Mouse (Mus musculus): ENCODE data around the gene Muc3. TPM values are rescaled to one million over a fixed set of nuclear protein-coding genes. Genes with fewer than 3 reads are reported as not detected.
"Not testable (repeated sequence)": the region's sequence is repeated elsewhere in the genome, so short reads cannot be mapped to it uniquely, and the experiment has no call there.

The Muc3 gene
- total and polyA plus RNA-seq, 3 experiments = not detected

DNA sequence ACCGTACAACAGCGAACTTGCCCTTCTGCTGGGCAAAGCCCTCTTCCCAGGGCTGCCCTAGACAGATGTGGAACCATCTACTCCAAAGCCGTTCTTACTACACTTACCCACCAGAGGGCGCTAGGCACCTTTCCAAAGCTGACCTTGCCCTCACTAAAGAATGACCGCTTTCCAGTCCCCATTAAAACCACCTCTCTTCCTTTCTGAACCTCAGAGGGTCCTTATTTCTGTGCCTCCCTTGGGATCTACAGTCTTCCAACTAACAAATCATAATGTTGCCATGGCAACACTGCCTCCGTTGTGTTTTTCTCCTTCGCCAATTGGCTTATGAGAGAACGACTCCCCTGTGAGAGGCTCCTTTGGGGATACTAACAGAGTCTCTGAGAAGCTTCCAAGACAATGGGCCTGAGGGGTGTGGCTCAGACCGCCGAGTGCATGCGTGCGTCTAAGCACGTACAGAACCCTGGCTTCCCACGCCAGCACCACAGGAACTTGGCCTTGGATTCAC, 26.4 kb downstream of the Muc3 start:
- peak; percentile 77 for DNase-seq

DNA sequence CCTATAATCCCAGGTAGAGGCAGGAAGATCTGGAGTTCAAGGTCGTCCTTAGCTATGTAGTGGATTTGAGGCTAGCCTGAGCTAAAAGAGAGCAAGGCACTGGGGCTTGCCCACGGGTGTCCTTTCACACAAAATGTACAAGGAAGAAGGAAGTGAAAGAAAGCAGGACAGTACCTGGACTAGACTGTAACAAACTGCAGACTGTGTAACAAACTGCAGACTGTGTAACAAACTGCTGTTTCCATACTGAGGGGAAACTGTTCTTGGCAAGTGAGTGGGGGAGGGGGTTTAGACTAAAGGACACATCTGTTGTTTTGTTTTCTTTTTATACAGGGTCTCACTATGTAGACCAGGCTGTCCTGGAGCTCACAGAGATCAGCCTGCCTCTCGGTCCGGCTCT, 27.8 kb downstream of the Muc3 start:
- DNase-seq = no peak

DNA sequence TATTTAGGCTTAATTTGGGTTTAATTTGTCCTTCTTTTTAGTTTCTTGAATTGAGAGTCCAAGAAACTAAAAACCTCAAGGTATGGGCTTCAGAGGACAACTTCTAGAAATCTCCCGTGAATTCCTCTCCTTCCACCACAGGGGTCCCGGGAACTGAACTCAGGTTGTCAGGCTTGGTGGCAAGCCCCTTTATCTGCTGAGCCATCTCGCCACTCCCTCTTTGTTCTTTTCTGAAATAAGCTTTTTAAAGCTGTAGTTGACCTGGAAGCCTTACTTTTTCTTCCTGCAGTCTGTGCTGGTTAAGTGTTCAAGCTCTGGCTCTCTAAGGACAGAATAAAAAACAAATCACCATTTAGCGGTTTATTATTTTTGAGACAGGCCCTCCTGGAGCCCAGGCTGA, 30.2 kb downstream of the Muc3 start:
- no peak for DNase-seq

DNA sequence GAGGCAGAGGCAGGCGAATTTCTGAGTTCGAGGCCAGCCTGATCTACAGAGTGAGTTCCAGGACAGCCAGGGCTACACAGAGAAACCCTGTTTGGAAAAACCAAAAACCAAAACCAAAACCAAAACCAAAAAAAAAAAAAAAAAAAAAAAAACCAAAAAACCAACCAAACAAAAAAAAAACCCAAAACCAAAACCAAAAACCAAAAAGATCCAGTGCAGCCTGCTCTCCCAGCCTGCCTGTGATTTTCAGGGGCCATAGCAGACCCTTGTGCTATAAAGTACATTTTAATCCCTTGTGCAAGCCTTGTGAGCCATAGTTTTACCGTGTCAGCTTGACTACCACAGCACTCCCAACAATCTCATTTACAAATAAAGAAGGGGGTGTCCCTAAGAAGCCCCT, 31.1 kb downstream of the Muc3 start:
- not testable (repeated sequence) for DNase-seq

DNA sequence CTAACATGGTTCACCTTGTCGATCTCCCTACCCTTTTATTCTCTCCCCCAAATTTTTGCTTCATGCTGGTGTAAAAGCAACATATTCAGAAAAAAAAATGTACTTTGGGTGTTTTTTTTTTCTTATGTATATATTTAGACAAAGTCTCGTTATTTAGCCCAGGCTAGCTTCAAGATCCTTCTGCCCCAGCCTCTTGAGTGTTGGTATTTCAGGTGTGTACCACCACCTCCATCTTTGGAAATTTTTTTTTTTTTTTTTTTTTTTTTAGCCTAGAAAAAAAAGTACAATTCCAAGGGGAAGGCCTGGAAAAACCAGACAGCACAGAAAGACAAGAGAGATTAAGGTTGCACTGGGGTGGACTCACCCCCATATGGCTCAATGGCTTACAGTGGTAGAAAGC, 32.1 kb downstream of the Muc3 start:
- DNase-seq = no peak

DNA sequence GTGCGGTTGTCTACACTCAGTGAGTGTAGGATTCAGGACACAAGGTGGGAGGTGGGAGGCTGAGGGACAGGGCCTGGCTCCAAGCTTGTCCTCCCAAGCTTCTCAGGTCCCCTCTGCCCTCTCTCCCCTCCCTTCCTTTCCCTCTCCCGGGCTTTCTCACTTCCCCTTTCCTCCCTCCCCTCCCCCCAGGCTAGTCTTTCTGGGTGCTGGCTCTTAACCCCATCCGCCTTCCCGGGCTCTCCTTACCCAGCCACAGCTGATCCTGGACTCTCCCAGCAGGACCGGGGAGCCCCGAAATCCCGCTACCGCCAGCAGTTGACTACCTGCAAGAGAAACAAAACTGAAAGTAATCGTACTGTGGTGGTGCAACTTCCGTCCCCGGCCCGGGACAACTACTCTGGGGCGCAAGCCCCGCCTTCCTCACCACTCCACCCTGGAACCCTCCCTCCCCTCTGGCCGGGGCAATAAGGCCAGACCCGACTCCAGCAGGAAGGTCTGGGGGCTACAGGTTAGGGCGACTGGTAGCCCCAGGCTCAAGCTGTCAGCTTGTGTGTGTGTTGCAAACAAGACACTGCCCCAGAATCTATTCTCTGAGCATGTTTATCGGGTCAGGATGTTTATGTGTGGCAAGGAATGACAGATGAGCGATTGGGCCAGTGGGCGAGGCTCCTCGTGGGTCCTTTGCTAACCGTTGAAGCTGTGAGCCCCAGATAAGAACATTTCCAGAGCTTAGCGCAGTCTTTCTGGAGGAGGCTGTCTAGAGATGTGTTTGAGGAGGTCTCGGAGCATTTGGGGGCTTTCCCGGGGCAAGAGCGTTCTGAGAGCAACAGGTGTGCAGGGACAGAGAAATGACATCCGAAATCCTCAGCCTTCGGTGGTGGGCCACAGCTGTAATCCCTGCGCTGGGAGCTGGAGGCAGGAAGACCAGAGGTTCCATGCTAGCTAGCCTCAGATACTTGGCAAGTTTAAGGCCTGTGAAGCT, 33.0 kb downstream of the Muc3 start, which contains the start of gene Trim56:
TSS of gene Trim56 (minus strand) at position 344 of the 982 bp plus-strand sequence.
- peak; percentile 90 for DNase-seq

DNA sequence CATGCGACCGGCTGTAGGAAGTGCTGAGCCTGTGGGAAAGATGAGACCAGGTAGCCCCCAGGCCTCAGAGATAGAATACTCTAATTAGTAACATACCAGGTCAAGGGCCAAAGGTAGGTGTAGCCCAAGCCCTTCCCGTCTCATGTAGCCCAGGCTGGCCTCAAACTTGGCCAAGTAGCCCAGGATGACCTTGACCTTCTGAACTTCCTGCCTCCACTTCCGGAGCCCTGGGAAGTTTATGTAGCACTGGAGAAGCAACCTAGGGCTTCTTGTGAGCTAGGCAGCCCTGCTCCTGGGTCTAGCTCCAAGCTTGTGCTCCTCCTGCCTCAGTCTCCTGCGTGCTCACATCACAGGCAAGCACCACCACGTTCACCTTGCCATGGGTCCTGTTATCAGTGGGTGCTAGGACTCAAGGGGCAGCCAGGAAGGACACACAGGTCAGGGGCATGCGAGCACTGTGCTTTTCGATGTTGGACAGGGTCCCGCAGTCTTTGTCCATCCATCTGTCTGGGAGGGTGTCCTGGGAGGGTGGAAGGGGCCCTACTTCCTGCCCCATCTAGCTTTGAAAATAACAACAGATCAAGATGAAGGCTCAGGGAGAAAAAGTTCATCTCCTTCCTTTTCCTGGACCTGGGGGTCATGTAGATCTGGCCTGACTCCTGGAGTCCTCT, 34.1 kb downstream of the Muc3 start:
- DNase-seq = no peak

DNA sequence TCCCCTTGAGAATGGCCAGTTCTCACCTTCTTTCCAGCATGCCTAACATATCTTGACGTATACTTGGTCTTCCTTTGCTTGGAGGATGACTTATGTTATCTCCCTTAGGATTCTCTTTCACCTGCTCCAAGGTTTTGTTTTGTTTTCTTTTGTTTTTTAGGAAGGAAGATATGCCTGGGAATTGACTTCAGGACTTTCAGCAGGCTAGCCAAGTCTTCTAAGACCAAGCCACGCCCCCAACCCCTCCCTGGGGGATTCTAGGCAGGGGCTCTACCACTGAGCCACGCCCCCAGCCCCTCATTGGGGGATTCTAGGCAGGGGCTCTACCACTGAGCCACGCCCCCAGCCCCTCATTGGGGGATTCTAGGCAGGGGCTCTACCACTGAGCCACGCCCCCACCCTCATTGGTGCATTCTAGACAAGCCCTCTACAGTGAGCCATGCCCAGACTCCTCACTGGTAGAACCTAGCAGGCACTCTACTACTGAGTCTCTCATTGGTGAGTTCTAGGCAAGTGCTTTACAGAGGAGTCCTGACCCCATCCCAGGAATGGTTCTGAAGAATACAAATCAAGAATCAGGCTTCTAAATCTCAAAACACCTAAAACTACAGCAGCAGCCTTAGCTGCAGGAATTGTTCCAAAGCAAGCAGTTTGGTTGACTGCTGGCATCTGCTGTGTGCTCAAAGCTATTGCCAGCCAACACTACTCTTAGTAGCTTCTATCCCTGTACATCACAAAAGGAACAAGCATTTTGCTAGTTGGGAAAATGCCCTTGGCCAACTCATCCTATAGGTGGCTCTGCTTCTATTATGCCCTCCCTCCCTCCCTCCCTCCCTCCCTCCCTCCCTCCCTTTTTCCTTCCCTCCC, 37.3 kb downstream of the Muc3 start:
- DNase-seq = no peak

DNA sequence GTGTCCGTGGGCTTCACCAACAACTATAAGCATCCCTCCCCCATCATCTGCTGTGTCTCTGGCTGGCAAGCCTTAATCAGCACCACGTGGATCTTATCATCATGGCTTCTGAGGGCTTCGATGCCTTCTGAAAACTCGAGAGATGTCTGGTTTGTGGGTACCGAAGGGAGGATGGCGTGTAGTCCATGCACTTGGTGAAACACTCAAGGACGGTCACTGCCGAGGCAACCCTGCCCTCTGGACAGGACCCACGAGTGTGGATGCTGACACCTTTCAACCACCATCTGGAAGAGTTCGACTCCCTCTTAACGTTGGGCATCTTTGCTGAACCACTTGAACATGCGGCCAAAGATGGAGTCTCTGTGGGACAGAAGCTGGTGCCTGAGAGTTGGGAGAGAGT, 38.3 kb downstream of the Muc3 start:
- DNase-seq = no peak

DNA sequence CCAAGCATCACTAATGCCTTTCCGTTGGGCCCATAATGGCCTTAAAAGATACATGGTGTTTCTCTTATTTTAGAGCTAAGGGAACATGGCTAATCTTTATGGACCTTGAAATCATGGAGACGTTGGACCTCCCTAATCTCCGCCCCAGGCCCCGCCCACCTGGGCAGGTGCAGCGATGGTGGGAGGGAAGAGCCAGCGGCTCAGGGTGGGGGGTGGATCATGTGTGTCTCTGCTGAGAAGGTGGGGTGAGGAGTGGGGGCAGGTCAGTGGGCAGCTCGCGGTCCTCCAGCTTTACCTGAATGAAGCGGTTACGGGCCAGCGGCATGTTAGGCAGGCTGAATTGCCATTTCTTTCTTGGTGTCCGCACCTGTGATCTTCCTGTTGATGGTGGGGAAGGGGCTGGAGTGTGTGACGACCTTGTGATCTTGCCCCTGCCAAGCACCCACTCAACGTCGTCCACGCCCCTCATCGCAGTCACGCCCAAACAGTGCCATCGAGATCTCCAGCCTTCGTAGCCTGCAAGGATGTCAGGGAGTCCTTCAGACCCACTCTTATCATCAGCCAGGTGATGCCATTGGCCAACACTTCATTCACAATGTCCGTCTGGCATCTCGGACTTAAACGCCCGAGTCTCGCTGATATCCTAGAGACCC, 39.1 kb downstream of the Muc3 start:
- DNase-seq = no peak

DNA sequence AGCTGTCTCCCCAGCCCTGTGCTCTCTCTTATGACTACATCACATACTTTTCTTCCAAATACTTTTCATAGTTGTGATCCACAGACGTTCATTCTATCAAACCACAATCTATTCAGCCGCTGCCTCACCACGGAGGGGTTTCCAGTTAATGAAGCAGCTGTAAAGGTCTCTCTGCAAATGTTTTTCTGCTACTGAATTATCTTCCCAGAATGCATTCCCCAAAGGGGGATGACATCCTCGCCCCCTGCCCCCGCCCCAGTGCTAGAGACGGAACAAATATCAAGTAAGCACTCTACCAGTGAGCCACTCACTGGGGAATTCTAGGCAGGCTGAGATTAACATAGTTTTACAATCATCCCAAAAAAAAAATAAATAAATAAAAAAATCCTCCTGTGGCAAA, 41.0 kb downstream of the Muc3 start:
- no peak for DNase-seq

DNA sequence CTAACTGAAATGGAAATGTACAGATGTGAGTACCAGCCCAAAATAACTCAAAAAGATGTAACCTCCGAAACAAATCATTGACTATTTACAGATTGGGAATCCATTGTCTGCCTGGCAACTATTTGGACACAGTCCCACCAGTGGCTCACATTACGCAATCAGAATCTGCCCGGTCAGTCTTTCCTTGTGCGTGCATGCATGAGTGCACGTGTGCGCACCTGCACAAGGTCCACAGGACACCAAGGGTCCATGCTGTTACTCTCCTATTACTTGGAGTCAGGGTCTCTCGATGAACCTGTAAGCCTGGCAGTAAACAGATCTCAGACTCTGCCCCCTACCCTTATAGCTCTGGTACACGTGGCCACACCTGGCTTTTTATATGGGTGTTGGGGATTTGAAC, 41.5 kb downstream of the Muc3 start:
- no peak for DNase-seq

DNA sequence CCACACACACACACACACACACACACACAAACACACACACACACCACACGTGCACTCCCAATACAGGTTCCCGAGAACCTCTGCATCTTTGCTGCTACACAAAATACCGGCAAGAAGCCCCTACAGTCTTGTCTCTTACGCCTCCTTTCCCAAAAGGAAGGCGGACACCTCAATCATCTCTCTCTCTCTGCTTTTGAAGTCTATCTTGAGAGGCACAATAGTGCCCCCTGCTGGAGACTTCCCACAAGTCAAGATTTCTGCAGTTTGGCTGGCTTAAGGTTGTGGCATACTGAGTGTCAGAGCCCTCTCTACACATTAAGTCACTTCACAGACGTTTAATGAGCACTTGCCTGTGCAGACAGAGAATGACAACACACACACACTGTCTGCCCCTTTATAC, 42.1 kb downstream of the Muc3 start:
- peak; percentile 79 for DNase-seq

DNA sequence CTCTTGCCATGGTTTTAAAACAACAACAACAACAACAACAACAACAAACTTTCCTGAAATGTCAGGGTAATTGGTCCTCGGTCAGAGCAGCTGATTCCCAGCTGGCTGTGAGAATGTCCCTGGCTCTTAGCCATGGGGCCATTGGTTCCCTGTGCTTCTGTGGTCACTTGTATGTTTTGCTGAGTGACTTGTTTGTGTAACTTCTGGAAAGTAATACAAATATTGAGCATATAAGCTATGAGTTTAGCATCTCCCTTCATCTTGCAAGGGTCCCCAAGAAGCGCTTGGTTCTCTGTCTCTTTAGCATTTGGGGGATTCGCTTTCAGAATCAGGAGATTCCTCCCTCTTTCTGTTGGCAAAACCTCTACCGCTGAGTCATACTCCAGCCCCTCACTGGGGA, 42.7 kb downstream of the Muc3 start:
- no peak for DNase-seq

DNA sequence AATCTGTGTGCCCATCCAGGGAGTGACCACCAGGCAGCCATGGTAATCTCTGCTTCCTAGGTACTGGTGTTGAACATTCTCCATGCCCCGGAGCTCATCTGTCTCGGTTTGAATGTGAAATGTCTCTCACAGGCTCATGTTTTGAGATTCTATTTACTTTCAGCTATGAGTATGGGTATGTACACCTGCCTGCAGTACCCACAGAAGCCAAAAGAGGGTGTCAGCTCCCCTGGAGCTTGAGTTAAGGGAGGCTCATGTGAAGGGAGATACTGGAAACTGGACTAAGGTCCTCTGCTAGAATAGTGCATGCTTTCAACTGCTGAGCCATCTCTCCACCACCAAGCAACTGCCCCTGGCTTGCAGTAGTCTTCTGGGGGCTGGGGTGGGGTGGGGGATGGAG, 45.2 kb downstream of the Muc3 start:
- no peak for DNase-seq

DNA sequence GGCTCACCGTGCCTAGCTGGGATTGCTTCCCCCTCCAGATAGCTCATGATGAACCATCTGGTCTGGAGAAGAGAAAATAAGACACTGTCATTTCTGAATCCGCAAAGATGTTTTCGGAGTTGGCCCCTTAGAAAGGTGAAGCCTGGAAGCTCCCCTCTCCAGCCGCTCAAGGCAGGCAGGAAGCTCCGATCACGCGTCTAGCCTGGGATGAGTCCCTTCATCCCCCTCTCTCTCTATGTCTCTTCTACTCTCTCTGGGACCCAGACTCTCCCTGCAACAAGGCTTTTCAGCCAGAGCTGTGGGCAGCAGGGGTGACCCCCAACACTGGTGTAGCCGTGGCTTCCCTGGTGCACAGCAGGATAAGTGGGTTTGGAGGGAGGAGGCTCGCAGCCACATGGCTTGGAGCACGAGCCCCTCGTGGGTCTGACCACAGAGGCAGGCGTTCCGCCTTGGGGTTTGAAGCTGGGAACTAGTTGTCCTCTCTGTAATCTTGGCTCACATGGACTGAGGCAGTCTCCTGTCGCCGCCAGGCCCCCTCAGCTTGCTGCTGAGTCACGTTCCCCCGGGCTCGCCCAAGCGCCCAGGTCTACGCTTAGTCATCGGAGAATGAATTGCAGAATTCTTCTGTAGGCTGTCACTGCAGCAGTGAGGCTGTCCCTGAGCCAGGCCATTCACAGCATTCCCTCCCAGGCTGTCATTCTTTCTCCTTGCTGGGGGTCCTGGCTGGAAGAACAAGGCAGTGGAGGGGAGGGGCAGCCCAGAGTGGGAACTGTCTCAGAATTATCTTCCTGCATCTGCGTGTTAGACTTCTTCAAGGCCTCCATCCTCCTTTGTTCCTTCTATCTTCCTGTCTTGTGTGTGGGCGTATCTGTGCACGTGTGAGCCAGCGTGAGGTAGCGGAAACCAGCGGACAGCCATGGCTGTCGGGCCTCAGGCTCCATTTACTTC, 46.3 kb downstream of the Muc3 start:
- DNase-seq = peak; percentile 90

DNA sequence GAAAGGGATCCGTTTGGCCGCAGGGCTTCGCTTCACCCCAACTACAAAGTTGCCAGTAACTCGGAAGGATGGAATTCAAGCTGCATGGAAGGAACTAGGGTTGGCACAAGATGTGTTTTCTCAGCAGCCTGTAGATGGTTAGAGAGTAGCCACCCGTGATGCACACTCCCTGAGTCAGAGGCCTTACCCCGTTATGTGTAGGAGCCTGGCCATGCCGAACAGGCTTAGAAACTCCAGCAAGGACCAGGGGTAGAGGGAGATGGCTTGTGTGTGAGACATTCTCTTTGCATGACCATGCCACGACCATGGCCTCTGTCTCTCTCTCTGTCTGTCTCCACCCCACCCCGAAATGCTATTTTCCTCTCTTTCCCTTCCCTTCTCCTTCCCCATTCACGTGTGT, 47.0 kb downstream of the Muc3 start:
- DNase-seq = no peak

DNA sequence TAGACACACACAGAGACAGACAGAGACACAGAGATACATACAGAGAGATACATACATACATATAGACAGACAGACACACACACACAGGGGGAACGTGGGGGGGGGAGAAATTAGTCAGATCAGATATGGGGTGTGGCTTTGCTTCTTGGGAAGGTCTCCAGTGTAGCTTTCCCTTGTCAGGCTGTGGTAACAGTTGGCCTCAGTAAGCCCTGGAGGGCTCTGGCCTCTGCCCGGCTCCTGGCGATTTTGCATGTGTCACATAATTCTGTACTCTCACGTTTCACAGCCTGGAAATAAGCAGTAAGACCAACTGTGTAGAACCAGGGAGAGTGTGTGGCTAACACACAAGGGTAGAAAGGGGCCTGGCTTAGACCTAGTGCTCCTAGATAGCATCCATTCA, 48.5 kb downstream of the Muc3 start:
- DNase-seq = no peak

DNA sequence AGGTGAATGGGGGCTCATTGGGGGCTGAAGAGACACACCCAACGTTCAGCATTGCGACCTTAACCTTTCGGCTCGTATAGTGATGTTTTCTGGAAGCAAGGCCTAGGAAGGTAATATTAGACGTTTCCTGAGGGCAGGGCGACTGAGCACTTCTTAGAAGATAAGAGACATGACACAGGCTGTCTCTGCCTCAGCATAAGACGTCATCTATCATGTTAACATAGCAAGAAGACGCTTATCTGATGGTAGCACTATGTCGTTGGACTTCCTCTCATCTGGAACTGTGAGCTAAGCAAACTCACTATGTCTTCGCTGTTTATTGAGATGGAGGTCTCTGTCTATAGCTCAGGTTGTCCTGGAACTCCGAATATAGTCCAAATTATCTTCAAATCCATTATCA, 50.7 kb downstream of the Muc3 start:
- DNase-seq = no peak

DNA sequence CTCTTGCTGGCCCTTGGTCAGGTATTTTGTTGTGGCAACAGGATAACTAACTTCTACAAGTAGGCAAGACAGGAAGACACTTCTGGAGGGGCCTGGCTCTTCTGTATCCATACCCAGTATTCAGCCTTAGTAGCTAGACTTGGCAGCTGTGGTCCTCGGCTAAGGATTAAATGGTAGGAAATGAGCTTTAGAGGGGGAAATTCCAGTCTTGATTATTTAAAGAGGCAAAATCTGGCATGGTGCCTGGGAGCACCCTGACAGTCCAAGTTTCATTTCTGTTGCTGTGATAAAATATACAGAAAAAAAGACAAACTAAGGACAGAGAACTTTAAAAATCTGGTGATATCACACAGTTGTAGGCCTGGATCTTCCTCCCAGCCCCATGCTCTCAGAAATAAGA, 53.1 kb downstream of the Muc3 start:
- peak; percentile 44 for DNase-seq
